Mouse (Mus musculus): ENCODE data around the gene P3h3.

DNA sequence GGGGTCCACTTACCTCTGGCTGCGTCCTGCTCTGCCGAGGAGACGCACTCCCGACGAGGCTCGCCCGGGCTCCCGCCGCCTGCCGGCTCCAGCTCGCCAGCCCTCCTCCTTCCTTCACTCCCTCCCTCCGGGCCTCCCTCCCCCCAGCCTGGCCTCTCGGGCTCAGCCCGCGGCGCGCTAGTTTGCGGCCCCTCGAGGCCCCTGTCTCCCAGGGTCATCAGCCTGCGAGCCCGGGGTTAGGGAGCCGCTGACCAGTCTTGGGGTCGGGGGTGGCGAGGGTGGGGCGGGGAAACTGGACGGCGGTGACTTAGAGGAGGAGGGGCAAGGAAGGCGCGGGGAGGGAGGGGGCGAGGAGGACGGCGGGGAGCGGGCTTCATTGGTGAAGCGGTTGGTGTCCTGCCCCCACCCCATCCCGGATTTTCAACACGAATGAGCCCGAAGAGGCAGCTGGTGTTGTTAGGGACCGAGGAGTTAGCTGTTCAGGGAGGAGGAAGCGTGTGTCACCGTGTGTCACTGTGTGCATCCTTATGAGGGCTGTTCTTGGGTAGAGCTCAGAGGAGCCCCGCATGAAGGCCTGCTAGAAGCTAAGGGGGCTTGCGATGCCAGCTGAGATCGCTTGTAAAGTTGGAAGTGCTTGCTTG is 6.2 kb upstream of the P3h3 start, which contains the start of gene Gpr162:
- TF ChIP-seq CTCF (IDR thresholded peaks at IDR 0.05; ENCODE audit: low read depth, low read length) (0 out of 2 replicates have a peak, but pooled peaks have one; percentile 3), POLR2A (IDR thresholded peaks at IDR 0.05; ENCODE audit: extremely low read depth, insufficient read depth, low read length) (no peak)

Measured in liver, adult 2 months (tissue).